Mouse (Mus musculus) forebrain, embryonic 12.5 days (tissue): ENCODE data around the gene Hopx. TPM values are rescaled to one million over a fixed set of nuclear protein-coding genes. Genes with fewer than 3 reads are reported as not detected.

Experiments used
- ATAC-seq: fragments of 200-750 bp; cut with Nextera tagmentation; 2 replicates; pipeline ENCODE4 v1.8.0; 2017; ENCODE audit warnings: moderate TSS enrichment; ENCODE audit not compliant: low FRiP score
- H3K27ac ChIP-seq: fragments of 300-500 bp; sonication (generic); 2 replicates; pipeline ENCODE4 v1.5.1; 2016; ENCODE audit warnings: mild to moderate bottlenecking
- H3K27me3 ChIP-seq: fragments of 300-500 bp; sonication (generic); 2 replicates; pipeline ENCODE4 v1.6.1; 2016; ENCODE audit warnings: mild to moderate bottlenecking
- H3K36me3 ChIP-seq: fragments of 300-500 bp; sonication (generic); replicated peaks from 2 replicates; pipeline ENCODE4 v1.6.1; 2016; ENCODE audit warnings: mild to moderate bottlenecking
- H3K4me1 ChIP-seq: fragments of 300-500 bp; sonication (generic); 2 replicates; pipeline ENCODE4 v1.6.1; 2016
- H3K4me2 ChIP-seq: fragments of 300-500 bp; sonication (generic); 2 replicates; pipeline ENCODE4 v1.6.1; 2016; ENCODE audit warnings: mild to moderate bottlenecking, moderate library complexity
- H3K4me3 ChIP-seq: fragments of 300-500 bp; sonication (generic); replicated peaks from 2 replicates; pipeline ENCODE4 v1.5.1; 2016; ENCODE audit warnings: mild to moderate bottlenecking
- H3K9ac ChIP-seq: fragments of 300-500 bp; sonication (generic); 2 replicates; pipeline ENCODE4 v1.6.1; 2016; ENCODE audit warnings: mild to moderate bottlenecking
- H3K9me3 ChIP-seq: fragments of 300-500 bp; sonication (generic); 2 replicates; pipeline ENCODE4 v1.6.1; 2016
- WGBS: fragments of 180-500 bp; shearing (Covaris S2); methylation state at CpG from one replicate; pipeline ENCODE4 v1.1.7; 2016; 5-methylcytosine and 5-hydroxymethylcytosine counted together
- polyA plus RNA-seq: library from polyadenylated mRNA; unstranded; fragments of >200 nt; fragmentation: Nextera tagmentation; extraction: Ambion mirVana; gene quantifications from 2 replicates; pipeline ENCODE4 v1.2.1, GENCODE M21; 2016

The Hopx gene
- polyA plus RNA-seq, 1 experiment from 2014 or later: 1.0 TPM

- no peaks in the 10 kb centered on the region for H3K4me1 ChIP-seq
- ATAC-seq: no peak
- H3K36me3 ChIP-seq: no peaks in the 10 kb centered on the region
- H3K4me3 ChIP-seq: no peak overlapping the region
- H3K9ac ChIP-seq: no peak overlapping the region
- H3K4me2 ChIP-seq: no peak overlapping the region
- no peaks in the 10 kb centered on the region for H3K27me3 ChIP-seq
- no peaks in the 10 kb centered on the region for H3K9me3 ChIP-seq
- no peak overlapping the region for H3K27ac ChIP-seq
- 73% methylated on average over 5 of the region's 5 CpGs for WGBS
Observed at GRCm38 (mm10) chr5:77144647-77145046, 29.7 kb upstream of the Hopx start.

GRCm38 (mm10) chr5:77143076-77143475 is 28.2 kb upstream of the Hopx start:
- no peak for ATAC-seq
- Histone ChIP-seq H3K27me3 (peaks cover 15% of the 10 kb centered on the region), H3K9me3 (no peaks in the 10 kb centered on the region), H3K27ac (no peak overlapping the region), H3K4me3 (no peak overlapping the region), H3K36me3 (no peaks in the 10 kb centered on the region), H3K4me2 (no peak overlapping the region), H3K9ac (no peak overlapping the region), H3K4me1 (peaks cover 1% of the 10 kb centered on the region)
- 87% methylated on average over 3 of the region's 3 CpGs for WGBS

GRCm38 (mm10) chr5:77141336-77141735 is 26.4 kb upstream of the Hopx start:
- H3K4me2 ChIP-seq: no peak overlapping the region
- no peak overlapping the region for H3K27ac ChIP-seq
- H3K4me3 ChIP-seq: no peak overlapping the region
- peaks cover 17% of the 10 kb centered on the region for H3K4me1 ChIP-seq
- ATAC-seq: no peak
- peaks cover 26% of the 10 kb centered on the region for H3K27me3 ChIP-seq
- no peaks in the 10 kb centered on the region for H3K36me3 ChIP-seq
- no peak overlapping the region for H3K9ac ChIP-seq
- no peaks in the 10 kb centered on the region for H3K9me3 ChIP-seq
- 86% methylated on average over 7 of the region's 7 CpGs for WGBS

GRCm38 (mm10) chr5:77140861-77141260 is 25.9 kb upstream of the Hopx start:
- WGBS: 96% methylated on average over 6 of the region's 6 CpGs
- Histone ChIP-seq H3K9me3 (no peaks in the 10 kb centered on the region), H3K4me3 (no peak overlapping the region), H3K27ac (no peak overlapping the region), H3K27me3 (peaks cover 31% of the 10 kb centered on the region), H3K36me3 (no peaks in the 10 kb centered on the region), H3K9ac (no peak overlapping the region), H3K4me2 (no peak overlapping the region), H3K4me1 (peaks cover 17% of the 10 kb centered on the region)
- no peak for ATAC-seq

- no peaks in the 10 kb centered on the region for H3K9me3 ChIP-seq
- no peak overlapping the region for H3K9ac ChIP-seq
- no peak overlapping the region for H3K4me3 ChIP-seq
- ATAC-seq: no peak
- peaks cover 17% of the 10 kb centered on the region for H3K4me1 ChIP-seq
- no peak overlapping the region for H3K4me2 ChIP-seq
- H3K36me3 ChIP-seq: no peaks in the 10 kb centered on the region
- no peak overlapping the region for H3K27ac ChIP-seq
- WGBS: 68% methylated on average over 6 of the region's 6 CpGs
- peaks cover 35% of the 10 kb centered on the region for H3K27me3 ChIP-seq
Observed at GRCm38 (mm10) chr5:77140108-77140507, 25.2 kb upstream of the Hopx start.

GRCm38 (mm10) chr5:77137701-77138265 is 22.9 kb upstream of the Hopx start:
- ATAC-seq: peak; percentile 30; the same call in 1 of the 2 replicates
- H3K36me3 ChIP-seq: no peaks in the 10 kb centered on the region
- no peaks in the 10 kb centered on the region for H3K9me3 ChIP-seq
- WGBS: 8% methylated on average over 8 of the region's 8 CpGs
- peak overlapping the region; percentile 25; the same call in 1 of the 2 replicates for H3K27ac ChIP-seq
- H3K4me3 ChIP-seq: no peak overlapping the region
- H3K4me1 ChIP-seq: peaks cover 17% of the 10 kb centered on the region
- peaks cover 54% of the 10 kb centered on the region for H3K27me3 ChIP-seq
- H3K4me2 ChIP-seq: no peak overlapping the region
- no peak overlapping the region for H3K9ac ChIP-seq

GRCm38 (mm10) chr5:77136684-77137224 is 21.8 kb upstream of the Hopx start:
- no peak overlapping the region for H3K4me3 ChIP-seq
- no peaks in the 10 kb centered on the region for H3K36me3 ChIP-seq
- no peak overlapping the region for H3K4me2 ChIP-seq
- peaks cover 17% of the 10 kb centered on the region for H3K4me1 ChIP-seq
- H3K9ac ChIP-seq: no peak overlapping the region
- H3K9me3 ChIP-seq: no peaks in the 10 kb centered on the region
- WGBS: 57% methylated on average over 4 of the region's 4 CpGs
- no peak overlapping the region for H3K27ac ChIP-seq
- 0 out of 2 replicates have a peak, but pooled peaks have one; percentile 23 for ATAC-seq
- H3K27me3 ChIP-seq: peaks cover 62% of the 10 kb centered on the region

- H3K4me1 ChIP-seq: peaks cover 17% of the 10 kb centered on the region
- no peaks in the 10 kb centered on the region for H3K36me3 ChIP-seq
- peaks cover 78% of the 10 kb centered on the region for H3K27me3 ChIP-seq
- H3K4me2 ChIP-seq: no peak overlapping the region
- no peak for ATAC-seq
- no peaks in the 10 kb centered on the region for H3K9me3 ChIP-seq
- no peak overlapping the region for H3K4me3 ChIP-seq
- 94% methylated on average over 2 of the region's 2 CpGs for WGBS
- no peak overlapping the region for H3K27ac ChIP-seq
- no peak overlapping the region for H3K9ac ChIP-seq
Observed at GRCm38 (mm10) chr5:77134961-77135360, 20.0 kb upstream of the Hopx start.

GRCm38 (mm10) chr5:77134465-77134864 is 19.5 kb upstream of the Hopx start:
- no peak overlapping the region for H3K4me2 ChIP-seq
- no peaks in the 10 kb centered on the region for H3K9me3 ChIP-seq
- no peak for ATAC-seq
- 81% methylated on average over 4 of the region's 4 CpGs for WGBS
- no peak overlapping the region for H3K4me3 ChIP-seq
- H3K27me3 ChIP-seq: peaks cover 78% of the 10 kb centered on the region
- H3K27ac ChIP-seq: no peak overlapping the region
- peaks cover 17% of the 10 kb centered on the region for H3K4me1 ChIP-seq
- H3K36me3 ChIP-seq: no peaks in the 10 kb centered on the region
- H3K9ac ChIP-seq: no peak overlapping the region

- WGBS: 86% methylated on average over 5 of the region's 5 CpGs
- Histone ChIP-seq H3K9me3 (no peaks in the 10 kb centered on the region), H3K9ac (no peak overlapping the region), H3K4me3 (no peak overlapping the region), H3K27ac (no peak overlapping the region), H3K27me3 (peaks cover 78% of the 10 kb centered on the region), H3K4me1 (peaks cover 17% of the 10 kb centered on the region), H3K36me3 (no peaks in the 10 kb centered on the region), H3K4me2 (no peak overlapping the region)
- ATAC-seq: no peak
Observed at GRCm38 (mm10) chr5:77133960-77134359, 19.0 kb upstream of the Hopx start.

GRCm38 (mm10) chr5:77132457-77133135 is 17.7 kb upstream of the Hopx start:
- peaks cover 76% of the 10 kb centered on the region for H3K27me3 ChIP-seq
- 0 out of 2 replicates have a peak, but pooled peaks cover 8% of the 10 kb centered on the region for H3K9me3 ChIP-seq
- no peak overlapping the region for H3K9ac ChIP-seq
- no peaks in the 10 kb centered on the region for H3K36me3 ChIP-seq
- H3K27ac ChIP-seq: no peak overlapping the region
- ATAC-seq: no peak
- H3K4me3 ChIP-seq: no peak overlapping the region
- H3K4me2 ChIP-seq: no peak overlapping the region
- 84% methylated on average over 2 of the region's 2 CpGs for WGBS
- peaks cover 11% of the 10 kb centered on the region for H3K4me1 ChIP-seq

- H3K4me3 ChIP-seq: no peak overlapping the region
- 72% methylated on average over 8 of the region's 8 CpGs for WGBS
- no peak for ATAC-seq
- H3K9ac ChIP-seq: no peak overlapping the region
- peaks cover 79% of the 10 kb centered on the region for H3K27me3 ChIP-seq
- H3K27ac ChIP-seq: no peak overlapping the region
- H3K36me3 ChIP-seq: no peaks in the 10 kb centered on the region
- 0 out of 2 replicates have a peak, but pooled peaks cover 8% of the 10 kb centered on the region for H3K9me3 ChIP-seq
- no peak overlapping the region for H3K4me2 ChIP-seq
- H3K4me1 ChIP-seq: peaks cover 4% of the 10 kb centered on the region; the same call in 1 of the 2 replicates
Observed at GRCm38 (mm10) chr5:77131879-77132278, 17.0 kb upstream of the Hopx start.
